Mouse (Mus musculus): Measurements from ENCODE around the gene Des. TPM values are rescaled to one million over a fixed set of nuclear protein-coding genes. Genes with fewer than 3 reads are reported as not detected.

Des gene
- total and polyA plus RNA-seq, 3 experiments, result 7.0 to 7.2 TPM; not detected in 1

- H3K4me3 ChIP-seq (ENCODE audit: control insufficient read depth in 1 of 2, insufficient read depth in 1 of 2, low read depth in 2 of 2, low read length in 2 of 2), result no peak overlapping the region
- no peaks in the 10 kb centered on the region for H3K27me3 ChIP-seq (ENCODE audit: control insufficient read depth in 1 of 2, insufficient read depth in 2 of 2, low read length in 2 of 2)
- H3K79me2 ChIP-seq (ENCODE audit: control insufficient read depth, insufficient read depth, low read length, poor library complexity), result no peaks in the 10 kb centered on the region
- no peaks in the 10 kb centered on the region for H3K9me3 ChIP-seq (replicated peaks; ENCODE audit: insufficient read depth, low read length)
- DNase-seq (ENCODE audit: low read depth, low spot score), result no peak
- H3K27ac ChIP-seq (ENCODE audit: control insufficient read depth, low read depth, low read length), result no peak overlapping the region
- H3K4me1 ChIP-seq (ENCODE audit: control insufficient read depth in 1 of 2, insufficient read depth in 2 of 2, low read length in 2 of 2), result peaks cover 0 to 10% of the 10 kb centered on the region in 2 experiments; a peak in 2 of 4 replicates
- no peak for TF ChIP-seq MEF2A (IDR thresholded peaks at IDR 0.05; ENCODE audit: extremely low read depth, insufficient replicate concordance, low read depth, low read length, poor library complexity, severe bottlenecking)
- peaks cover 0 to 3% of the 10 kb centered on the region in 2 experiments; a peak in 2 of 4 replicates for H3K36me3 ChIP-seq (ENCODE audit: control insufficient read depth in 1 of 2, insufficient read depth in 2 of 2, low read length in 2 of 2)
- no peak overlapping the region for H3K9ac ChIP-seq (ENCODE audit: control insufficient read depth, low read depth, low read length, poor library complexity, severe bottlenecking)
Observed at GRCm38 (mm10) chr1:75358009-75358408, 2.1 kb upstream of the Des start.

GRCm38 (mm10) chr1:75359346-75359745, 783 bp upstream of the Des start:
- H3K27me3 ChIP-seq (ENCODE audit: control insufficient read depth in 1 of 2, insufficient read depth in 2 of 2, low read length in 2 of 2), result no peaks in the 10 kb centered on the region
- peaks cover 0 to 12% of the 10 kb centered on the region in 2 experiments; a peak in 3 of 4 replicates for H3K4me1 ChIP-seq (ENCODE audit: control insufficient read depth in 1 of 2, insufficient read depth in 2 of 2, low read length in 2 of 2)

GRCm38 (mm10) chr1:75361123-75361522, 994 bp downstream of the Des start:
- H3K4me1 ChIP-seq (ENCODE audit: control insufficient read depth in 1 of 2, insufficient read depth in 2 of 2, low read length in 2 of 2), result peaks cover 0 to 12% of the 10 kb centered on the region in 2 experiments; a peak in 3 of 4 replicates
- H3K9me3 ChIP-seq (replicated peaks; ENCODE audit: insufficient read depth, low read length), result no peaks in the 10 kb centered on the region
- no peak overlapping the region for H3K4me3 ChIP-seq (ENCODE audit: control insufficient read depth in 1 of 2, insufficient read depth in 1 of 2, low read depth in 2 of 2, low read length in 2 of 2)
- H3K9ac ChIP-seq (ENCODE audit: control insufficient read depth, low read depth, low read length, poor library complexity, severe bottlenecking), result no peak overlapping the region
- H3K36me3 ChIP-seq (ENCODE audit: control insufficient read depth in 1 of 2, insufficient read depth in 2 of 2, low read length in 2 of 2), result peaks cover 0 to 3% of the 10 kb centered on the region in 2 experiments; a peak in 2 of 4 replicates
- H3K27ac ChIP-seq (ENCODE audit: control insufficient read depth, low read depth, low read length), result no peak overlapping the region
- no peak for DNase-seq (ENCODE audit: low read depth, low spot score)
- TF ChIP-seq MYC (IDR thresholded peaks at IDR 0.05; ENCODE audit: low read depth, low read length) (no peak), RAD21 (IDR thresholded peaks at IDR 0.05; ENCODE audit: low read depth, low read length) (no peak), HCFC1 (IDR thresholded peaks at IDR 0.05; ENCODE audit: low read depth, low read length) (no peak), TCF12 (IDR thresholded peaks at IDR 0.05; ENCODE audit: low read depth, low read length) (no peak), KAT2A (conservative IDR thresholded peaks at IDR 0.05; ENCODE audit: low read depth, low read length) (no peak), TBP (IDR thresholded peaks at IDR 0.05; ENCODE audit: low read depth, low read length) (no peak), MAFK (IDR thresholded peaks at IDR 0.05; ENCODE audit: borderline replicate concordance, low read depth, low read length) (no peak), CHD1 (IDR thresholded peaks at IDR 0.05; ENCODE audit: low read depth, low read length) (no peak), MAZ (IDR thresholded peaks at IDR 0.05; ENCODE audit: low read depth, low read length) (no peak), CHD2 (IDR thresholded peaks at IDR 0.05; ENCODE audit: low read length) (no peak), MEF2A (IDR thresholded peaks at IDR 0.05; ENCODE audit: extremely low read depth, insufficient replicate concordance, low read depth, low read length, poor library complexity, severe bottlenecking) (no peak), SMC3 (IDR thresholded peaks at IDR 0.05; ENCODE audit: low read depth, low read length) (no peak), ETS1 (IDR thresholded peaks at IDR 0.05; ENCODE audit: low read depth, low read length) (no peak), NELFE (IDR thresholded peaks at IDR 0.05; ENCODE audit: low read depth, low read length) (no peak)
- H3K27me3 ChIP-seq (ENCODE audit: control insufficient read depth in 1 of 2, insufficient read depth in 2 of 2, low read length in 2 of 2), result no peaks in the 10 kb centered on the region
- H3K79me2 ChIP-seq (ENCODE audit: control insufficient read depth, insufficient read depth, low read length, poor library complexity), result no peaks in the 10 kb centered on the region

More at GRCm38 (mm10) chr1:75359346-75359745, 783 bp upstream of the Des start:
- H3K27ac ChIP-seq (ENCODE audit: control insufficient read depth, low read depth, low read length), result no peak overlapping the region
- peaks cover 0 to 3% of the 10 kb centered on the region in 2 experiments; a peak in 2 of 4 replicates for H3K36me3 ChIP-seq (ENCODE audit: control insufficient read depth in 1 of 2, insufficient read depth in 2 of 2, low read length in 2 of 2)
- H3K9me3 ChIP-seq (replicated peaks; ENCODE audit: insufficient read depth, low read length), result no peaks in the 10 kb centered on the region
- H3K79me2 ChIP-seq (ENCODE audit: control insufficient read depth, insufficient read depth, low read length, poor library complexity), result no peaks in the 10 kb centered on the region
- no peak for DNase-seq (ENCODE audit: low read depth, low spot score)
- H3K4me3 ChIP-seq (ENCODE audit: control insufficient read depth in 1 of 2, insufficient read depth in 1 of 2, low read depth in 2 of 2, low read length in 2 of 2), result no peak overlapping the region
- no peak overlapping the region for H3K9ac ChIP-seq (ENCODE audit: control insufficient read depth, low read depth, low read length, poor library complexity, severe bottlenecking)
- TF ChIP-seq CHD2 (IDR thresholded peaks at IDR 0.05; ENCODE audit: low read length) (no peak), NELFE (IDR thresholded peaks at IDR 0.05; ENCODE audit: low read depth, low read length) (no peak), HCFC1 (IDR thresholded peaks at IDR 0.05; ENCODE audit: low read depth, low read length) (no peak), NRF1 (IDR thresholded peaks at IDR 0.05; ENCODE audit: insufficient read depth, low read depth, low read length, poor library complexity, severe bottlenecking) (no peak), CTCF (IDR thresholded peaks at IDR 0.05 in 2 of 3, conservative IDR thresholded peaks at IDR 0.05 in 1 of 3; ENCODE audit: control insufficient read depth in 1 of 3, insufficient read depth in 1 of 3, low read depth in 2 of 3, low read length in 3 of 3, poor library complexity in 1 of 3, severe bottlenecking in 1 of 3) (no peak), EP300 (IDR thresholded peaks at IDR 0.05; ENCODE audit: low read depth in 1 of 2, low read length in 2 of 2) (no peak), RAD21 (IDR thresholded peaks at IDR 0.05; ENCODE audit: low read depth, low read length) (no peak), GATA1 (IDR thresholded peaks at IDR 0.05; ENCODE audit: low read depth, low read length) (no peak), USF1 (IDR thresholded peaks at IDR 0.05; ENCODE audit: low read depth, low read length) (no peak), MYC (IDR thresholded peaks at IDR 0.05; ENCODE audit: low read depth, low read length) (no peak), RCOR1 (IDR thresholded peaks at IDR 0.05; ENCODE audit: low read depth, low read length) (no peak), MYB (IDR thresholded peaks at IDR 0.05; ENCODE audit: low read depth, low read length) (no peak)
